Mouse (Mus musculus) kidney, adult 18-20 months (tissue): ENCODE data around the gene Tpx2.
A peak's percentile ranks its signal among the peaks of the same experiment; 100 is the strongest.

Experiments used
- DNase-seq: peaks from one replicate; pipeline ENCODE4 v3.0.0; 2021

Gene Tpx2

GRCm38 (mm10) chr2:152847815-152848302 lies at the start of gene Tpx2:
Gene Tpx2, plus strand, starts transcription at chr2:152847964.
- DNase-seq = peak; percentile 97

DNA sequence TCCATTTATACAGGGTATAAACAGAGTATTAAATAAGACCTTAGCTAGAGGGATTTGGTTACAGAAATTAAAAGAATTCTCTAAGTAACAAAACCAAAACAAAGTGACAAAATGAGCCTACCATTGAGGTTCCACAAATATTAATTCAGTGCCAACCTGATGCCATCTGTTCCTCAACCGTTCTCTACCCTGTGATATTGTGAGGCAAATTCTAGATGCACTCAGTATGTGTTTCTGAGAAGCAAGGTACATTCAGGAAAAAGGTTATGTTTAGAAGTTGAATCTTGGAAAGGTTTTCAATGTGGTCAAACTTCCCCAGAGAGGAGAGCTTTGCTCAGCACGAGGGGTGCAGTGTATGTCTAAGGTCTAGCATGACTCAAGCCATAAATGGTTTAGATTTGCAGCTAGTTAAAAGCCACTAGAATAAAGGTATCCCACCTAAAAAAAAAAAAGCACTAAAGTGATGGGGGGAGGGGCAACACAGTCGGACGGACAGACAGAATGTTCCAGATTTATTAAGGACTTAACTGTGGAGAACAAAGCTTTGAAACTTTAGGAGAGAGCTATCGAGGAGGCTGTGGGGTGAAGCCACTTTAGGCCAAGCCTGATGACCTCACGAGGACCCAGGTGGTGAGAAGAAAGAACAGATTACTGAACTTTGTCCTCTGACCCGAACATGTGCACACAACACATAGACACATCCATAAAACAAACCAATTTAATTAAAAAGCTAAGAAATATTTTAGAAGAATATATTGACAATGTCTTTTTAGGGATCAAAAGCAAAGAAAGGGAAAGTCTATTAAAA lies 47.6 kb upstream of the Tpx2 start:
- no peak for DNase-seq

DNA sequence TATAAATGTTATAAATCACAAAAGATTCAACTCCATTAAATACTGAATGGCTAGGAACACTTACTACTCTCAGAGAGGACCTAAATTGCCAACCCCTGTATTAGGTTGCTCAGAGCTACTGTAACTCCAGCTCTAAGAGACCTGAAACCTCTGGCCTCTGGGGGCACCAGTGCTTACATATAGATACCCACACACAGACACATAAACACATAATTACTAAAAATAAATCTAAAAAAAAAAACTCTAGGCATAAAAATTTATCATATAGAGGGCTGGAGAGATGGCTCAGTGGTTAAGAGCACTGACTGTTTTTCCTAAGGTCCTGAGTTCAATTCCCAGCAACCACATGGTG lies 47.0 kb upstream of the Tpx2 start:
- DNase-seq = no peak

DNA sequence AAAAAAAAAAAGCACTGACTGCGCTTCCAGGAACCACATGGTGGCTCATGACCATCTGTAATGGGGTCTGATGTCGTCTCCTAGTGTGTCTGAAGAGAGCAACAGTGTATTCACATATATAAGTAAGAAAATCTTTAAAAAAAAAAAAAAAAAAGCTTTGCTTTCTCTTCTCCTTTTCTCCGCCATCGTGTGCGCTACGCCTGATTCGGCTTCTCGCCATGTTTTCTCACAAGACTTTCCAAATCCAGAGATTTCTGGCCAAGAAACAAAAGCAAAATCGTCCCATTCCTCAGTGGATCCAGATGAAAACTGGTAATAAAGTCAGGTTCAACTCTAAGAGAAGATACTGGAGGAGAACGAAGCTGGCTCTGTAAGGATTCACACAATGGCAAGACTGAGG lies 45.5 kb upstream of the Tpx2 start:
- no peak for DNase-seq

DNA sequence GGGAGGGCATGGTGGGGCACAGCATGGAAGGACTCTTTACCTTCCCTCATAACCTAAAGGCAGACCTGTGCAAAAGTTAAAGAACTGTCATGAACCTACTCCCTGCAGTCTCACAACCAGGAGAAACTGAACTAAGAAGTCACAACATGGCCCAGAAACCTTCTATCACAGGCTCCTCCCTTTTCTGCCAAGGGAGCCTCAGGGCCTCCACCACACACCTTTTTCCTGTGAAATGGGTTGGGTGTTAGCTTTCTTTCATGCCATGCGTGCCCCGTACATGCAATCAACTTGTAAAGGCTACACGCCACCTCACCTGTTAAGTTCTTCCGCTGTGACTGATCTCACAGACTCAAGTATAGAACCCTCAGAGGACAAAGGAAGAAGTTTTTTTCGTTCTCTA lies 44.7 kb upstream of the Tpx2 start:
- DNase-seq = no peak

GRCm38 (mm10) chr2:152804408-152805110 lies 43.2 kb upstream of the Tpx2 start:
- DNase-seq = peak; percentile 55

DNA sequence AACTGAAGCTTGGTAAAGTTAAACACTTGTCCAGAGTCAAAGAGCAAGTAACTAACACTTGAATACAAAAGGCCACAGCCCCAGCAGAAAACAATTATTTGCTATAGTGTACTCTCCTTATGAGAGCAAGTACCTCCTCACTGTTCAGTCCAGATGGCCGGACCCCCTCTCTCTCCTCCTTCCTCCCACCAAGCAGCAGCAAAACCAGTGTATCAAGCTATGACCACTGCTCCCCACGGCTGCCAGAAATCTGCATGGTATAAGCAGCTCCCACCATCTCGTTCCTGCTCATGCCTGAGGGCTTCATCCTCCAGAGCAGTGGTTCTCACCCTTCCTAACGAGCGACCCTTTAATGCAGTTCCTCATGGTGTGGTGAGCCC lies 42.7 kb upstream of the Tpx2 start:
- peak; percentile 16 for DNase-seq

DNA sequence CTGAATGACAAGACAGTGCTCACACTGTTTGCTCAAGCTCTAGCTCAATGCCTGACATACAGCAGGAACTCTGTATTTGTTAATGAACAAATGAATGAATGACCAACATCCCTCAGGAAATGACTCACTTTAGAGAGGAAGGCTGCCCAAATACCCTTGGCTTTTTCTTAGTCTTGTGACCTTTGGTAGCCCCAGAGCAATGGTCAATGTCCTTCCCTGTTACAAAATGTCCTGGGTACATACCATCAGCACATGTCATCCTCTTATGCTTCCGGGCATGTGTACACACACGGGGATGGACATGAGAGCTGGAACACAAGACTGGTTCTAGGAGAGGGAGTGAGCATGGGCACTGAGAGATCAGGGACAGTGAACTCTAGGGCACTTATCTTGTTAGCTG lies 41.7 kb upstream of the Tpx2 start:
- DNase-seq = peak; percentile 69

DNA sequence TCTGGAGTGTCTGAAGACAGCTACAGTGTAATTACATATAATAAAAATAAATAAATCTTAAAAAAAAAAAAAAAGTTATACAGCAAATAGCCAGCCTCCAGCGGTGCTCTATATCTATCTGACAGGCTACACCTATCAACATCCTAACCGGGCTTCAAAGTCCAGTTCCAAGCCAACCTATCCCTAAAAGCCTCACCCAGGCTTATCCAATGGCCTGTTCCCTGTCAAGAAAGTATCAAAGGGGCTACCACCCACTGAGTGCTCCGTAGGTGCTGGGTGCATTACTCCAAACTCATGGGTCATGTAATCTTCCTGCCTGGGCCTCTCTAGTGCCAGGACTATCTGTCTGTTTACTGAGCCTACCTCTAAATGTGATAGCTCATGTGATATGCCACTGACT lies 39.6 kb upstream of the Tpx2 start:
- DNase-seq = peak; percentile 23

DNA sequence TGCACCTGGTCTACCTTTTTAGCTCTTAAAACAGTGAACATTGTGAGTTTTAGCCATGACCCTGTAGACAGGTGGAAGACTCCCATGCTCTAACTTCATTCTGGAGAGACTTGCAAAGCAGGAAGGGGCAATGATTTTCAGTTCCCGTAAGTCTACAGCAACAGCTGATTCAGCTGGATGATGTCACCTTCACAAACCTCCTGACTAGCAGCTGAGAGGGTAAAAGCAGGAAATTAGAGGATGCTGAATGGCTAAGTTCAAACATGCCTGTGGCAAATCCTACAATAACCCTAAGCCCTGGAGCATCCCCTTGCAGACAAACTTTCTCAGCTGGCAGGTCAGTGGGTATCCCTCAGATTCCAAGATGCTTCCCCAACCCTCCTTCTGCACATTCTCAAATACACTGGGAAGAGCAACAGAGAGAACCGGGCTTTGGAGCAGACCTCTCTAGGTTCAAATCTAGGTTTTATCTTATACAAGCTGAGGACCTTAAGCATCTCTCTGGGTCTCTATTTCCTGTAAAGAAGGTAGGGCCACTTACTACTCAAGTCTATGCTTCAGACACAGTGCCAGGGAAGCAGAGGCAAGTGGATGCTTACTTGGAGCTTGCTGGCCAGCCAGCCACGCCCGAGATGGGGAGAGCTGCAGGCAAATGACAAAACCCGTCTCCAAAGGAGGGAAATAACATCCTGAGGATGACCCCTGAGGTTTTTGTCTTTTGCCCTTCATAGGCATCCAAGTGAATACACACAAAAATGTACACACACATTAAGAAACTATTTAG lies 37.4 kb upstream of the Tpx2 start:
- DNase-seq = peak; percentile 24

DNA sequence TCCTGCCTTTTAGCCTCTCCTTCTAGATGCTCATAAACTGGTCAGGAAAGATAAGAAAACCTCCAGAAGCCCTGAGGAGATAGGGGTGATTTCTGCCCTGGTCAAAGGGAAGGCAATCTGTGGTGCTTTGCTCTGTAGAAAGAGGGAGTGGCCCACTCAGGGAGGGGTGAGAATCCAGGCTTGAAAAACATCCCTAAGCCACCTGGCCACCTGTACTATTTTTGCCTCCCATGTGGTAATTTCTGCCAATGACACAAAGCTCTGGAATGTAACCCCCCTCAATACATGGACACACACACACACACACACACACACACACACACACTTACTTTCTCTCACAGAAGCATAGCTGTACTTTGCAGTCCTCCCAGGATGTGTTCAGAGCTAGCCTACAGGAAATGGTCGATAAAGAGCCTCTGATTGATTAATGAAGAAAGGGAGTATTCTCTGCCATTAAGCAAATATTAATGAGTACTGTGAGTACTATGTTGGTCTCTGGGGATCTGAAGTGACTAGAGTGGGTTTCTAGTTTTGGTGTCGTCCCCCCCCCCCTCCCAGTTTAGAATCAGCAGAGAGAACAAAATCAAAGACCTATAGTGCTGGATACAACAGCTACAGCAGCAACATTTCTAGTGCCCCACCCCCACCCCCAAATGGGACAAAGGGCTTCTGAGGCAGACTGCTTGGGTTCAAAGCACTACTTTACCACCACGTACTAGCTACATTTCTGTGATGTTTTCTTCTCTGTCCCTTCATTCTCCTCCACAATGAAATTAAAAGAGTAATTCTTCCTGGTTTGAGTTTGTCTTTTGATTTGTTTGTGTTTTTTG lies 36.2 kb upstream of the Tpx2 start:
- peak; percentile 23 for DNase-seq

DNA sequence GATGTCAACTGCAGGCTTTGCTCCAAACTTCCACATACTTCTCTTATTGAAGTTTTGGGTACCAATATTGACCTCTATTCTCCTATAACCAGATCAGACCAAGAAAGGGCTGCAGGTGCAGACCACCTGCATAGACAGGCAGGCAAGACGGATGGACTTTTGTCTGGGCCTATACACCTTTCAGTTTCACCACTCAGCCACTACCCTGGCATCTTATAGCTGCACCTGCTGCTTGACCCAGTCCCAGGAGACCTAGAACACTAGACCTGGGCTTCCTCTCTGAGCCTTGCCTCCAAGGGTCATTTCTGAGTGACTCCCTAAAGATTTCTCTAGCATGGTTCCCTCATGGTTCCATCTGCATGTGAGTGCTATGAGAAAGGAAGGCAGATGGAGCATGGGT lies 34.5 kb upstream of the Tpx2 start:
- DNase-seq = no peak

DNA sequence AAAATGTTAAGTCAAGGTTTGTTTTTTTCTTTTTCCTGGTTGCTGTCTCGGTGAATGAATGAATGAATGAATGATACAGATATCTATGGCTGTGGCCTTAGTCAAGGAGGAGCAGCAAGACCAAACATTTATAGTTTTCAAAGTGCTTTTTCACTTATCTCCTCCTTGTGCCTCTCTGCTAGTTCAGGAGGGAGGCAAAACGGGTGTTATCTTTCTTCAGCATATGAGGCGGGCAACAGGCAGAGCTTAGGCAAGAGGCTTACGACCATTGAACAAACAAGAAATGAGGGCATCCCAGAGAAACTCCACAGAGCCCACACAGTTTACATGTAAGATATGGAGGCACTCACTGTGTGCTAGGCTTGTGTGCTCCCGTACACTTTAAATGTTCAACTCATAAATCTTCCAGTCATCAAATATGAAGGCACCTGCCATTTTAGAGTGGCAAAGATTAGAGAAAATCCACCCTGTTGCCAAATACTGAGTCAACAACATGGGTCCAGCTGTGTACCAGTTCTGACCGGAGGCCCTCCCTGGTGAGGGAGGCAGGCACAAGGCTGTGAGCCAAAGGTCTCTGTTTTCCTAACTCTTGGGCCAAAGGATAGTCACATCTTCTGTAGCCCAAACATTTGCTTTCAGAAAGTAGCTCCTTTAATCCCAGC lies 33.4 kb upstream of the Tpx2 start:
- DNase-seq = peak; percentile 62

GRCm38 (mm10) chr2:152815879-152816656 lies 31.7 kb upstream of the Tpx2 start:
- peak; percentile 78 for DNase-seq

DNA sequence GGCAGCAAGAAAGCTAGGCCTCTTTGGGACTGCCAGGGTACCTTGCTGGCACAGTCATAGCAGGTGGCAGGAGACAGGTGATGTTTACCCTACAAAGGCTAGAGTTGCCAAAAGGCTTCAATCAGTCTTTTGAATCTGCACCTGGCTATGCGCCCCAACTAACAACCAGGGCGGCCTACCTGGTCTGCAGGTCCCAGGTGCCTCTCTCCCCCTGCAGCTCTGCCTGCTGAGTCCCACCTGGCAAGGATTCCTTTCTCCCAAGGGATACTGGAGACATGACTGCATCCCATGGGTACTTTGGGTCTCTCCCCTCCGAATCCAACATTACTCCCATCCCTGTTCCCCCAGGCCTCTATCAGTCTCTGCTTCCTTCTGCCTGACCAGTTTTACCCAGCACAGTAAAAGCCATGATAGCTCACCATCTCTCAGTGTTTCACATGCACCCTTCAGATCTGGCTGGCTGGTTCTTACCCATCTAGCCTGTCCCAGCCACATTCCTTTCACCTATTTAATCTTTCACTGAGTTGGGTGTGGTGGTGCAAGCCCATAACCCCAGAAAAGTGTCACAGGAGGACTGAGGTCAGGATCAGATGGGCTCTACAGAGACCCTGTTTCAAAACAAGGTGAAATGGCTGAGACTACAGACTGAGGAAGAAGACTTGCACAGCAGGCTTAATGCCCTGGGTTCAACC lies 31.0 kb upstream of the Tpx2 start:
- peak; percentile 37 for DNase-seq

DNA sequence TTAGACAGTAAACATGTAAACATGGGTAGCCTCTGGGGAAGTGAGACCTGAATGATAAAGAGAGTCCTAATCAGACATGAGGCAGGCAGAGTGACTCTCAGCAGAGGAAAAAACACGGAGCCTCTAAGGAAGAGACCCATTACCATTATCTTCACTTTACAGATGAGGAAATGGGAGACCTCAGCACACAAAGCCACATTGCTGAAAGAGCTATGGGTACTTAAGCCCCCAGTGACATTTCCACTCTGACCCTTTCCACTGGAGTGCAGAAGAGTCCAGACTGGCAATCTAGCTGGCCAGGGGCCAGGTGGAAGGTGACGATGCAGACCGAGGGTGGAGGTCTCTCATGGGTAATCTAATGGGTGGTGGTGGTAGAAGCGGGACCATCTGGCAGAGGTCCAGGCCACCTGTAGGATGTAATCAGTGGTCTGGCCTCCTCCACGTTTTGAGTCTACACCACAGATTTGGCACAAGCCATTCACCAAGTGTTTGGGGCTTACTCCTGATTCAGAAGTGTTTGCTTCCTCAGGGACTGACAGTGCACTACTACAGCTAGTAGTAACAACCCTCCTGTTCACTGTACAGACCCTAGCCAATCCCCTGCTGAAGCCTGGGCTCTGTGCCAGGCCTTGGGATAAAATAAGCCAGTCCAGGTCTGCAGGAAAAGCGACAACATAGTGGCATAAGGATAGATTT lies 30.0 kb upstream of the Tpx2 start:
- peak; percentile 60 for DNase-seq

GRCm38 (mm10) chr2:152818679-152819078 lies 29.1 kb upstream of the Tpx2 start:
- DNase-seq = peak; percentile 54

DNA sequence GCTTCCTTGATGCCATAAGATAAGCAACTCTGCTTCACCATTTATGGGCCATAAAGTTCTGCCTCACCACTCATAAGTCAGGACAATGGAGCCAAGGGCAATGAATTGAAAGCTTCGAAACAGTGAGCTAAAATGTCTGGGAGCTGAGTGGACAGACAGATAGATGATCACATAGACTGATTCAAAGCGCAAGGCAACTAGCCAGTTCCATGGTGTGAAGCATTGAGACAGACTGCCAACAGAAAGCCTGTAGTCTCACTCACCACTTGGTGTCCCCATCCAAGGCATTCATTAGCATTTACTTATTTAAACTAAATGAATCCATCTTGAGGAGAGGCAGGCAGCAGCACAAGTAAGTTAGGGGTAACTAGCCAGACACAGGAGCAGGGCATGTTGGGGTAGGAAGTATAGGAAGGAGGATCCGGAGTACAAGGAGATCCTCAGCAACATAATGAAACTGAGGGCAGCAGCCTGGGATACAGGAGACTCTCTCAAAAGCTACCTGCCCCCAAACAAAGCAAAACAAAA lies 28.6 kb upstream of the Tpx2 start:
- DNase-seq = peak; percentile 11

- DNase-seq = peak; percentile 53
These were observed 27.8 kb upstream of the Tpx2 start for GRCm38 (mm10) chr2:152819926-152820325.

DNA sequence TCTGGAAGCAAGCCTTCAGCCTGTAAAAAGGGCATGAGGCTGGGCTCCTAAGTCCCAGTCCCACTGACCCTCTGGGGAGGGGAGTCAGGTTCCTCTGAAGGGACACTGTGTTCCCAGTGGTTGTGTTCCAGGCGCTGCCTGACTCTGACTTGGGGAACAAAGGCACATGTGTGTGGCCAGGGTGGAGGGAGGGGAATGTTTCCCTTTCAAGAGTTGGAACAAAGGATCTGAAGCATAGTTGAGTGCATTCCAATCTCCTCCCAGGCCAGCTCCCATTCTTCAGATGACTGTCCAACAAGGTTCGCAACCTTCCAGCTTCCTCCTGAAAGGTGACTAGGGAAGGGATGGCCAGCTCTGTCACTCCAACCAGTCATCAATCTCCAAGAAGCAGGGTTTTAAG lies 27.4 kb upstream of the Tpx2 start:
- peak; percentile 70 for DNase-seq
